Mouse (Mus musculus) erythroblast, embryonic 14.5 days (primary cell): ENCODE data around the gene Ypel4.

Source experiments
- GATA1 ChIP-seq: IDR thresholded peaks from 2 replicates; pipeline ENCODE4 v1.6.1; 2012; ENCODE audit warnings: low read length, inconsistent platforms, mixed read lengths
- TAL1 ChIP-seq: IDR thresholded peaks from 3 replicates; pipeline ENCODE4 v1.6.1; 2012; ENCODE audit warnings: low read length, inconsistent platforms, mixed read lengths

DNA sequence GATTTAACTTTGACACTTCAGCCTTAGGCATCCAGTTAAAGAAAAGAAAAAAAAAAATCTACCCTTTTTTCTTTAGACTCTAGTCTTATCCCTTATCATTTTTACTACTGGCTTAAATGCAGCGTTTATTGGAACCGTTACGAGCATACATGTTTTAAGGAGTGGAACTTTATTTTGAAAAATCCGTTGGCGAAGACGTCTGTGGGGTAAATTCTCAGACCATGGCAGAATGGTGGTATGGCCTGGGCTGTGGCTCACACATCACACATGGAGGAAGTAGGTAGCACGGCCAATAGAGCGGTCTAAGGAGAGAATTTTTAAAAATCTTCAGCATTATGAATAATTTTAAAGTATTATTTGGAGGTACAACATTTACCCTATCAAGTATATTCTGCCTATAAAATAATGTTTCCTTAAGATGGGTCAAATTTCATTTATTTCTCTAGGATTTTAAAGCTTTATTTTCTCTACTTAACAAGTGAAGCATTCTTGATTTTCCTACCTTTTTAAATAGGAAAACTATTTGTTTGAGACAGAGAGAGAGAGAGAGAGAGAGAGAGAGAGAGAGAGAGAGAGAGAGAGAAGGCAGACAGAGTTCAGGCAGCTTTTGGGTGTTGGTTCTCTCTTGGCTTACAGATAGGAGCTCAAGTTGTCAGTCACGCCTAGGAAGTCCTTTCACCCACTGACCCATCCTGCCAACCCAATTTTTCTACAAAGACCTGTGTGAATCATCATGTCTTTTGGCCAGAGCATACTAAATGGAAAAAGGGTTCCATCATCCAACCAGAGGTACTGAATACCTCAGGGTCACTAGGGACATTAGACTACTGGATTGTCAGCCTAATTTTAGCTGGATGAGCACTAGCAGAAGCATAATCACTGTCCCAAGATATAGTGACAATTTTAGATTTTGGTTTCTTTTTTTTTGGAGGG lies 17.2 kb upstream of the Ypel4 start:
- TF ChIP-seq TAL1, result no peak
- TF ChIP-seq GATA1, result no peak
